Mouse (Mus musculus): ENCODE measurements around the gene Myo15. TPM values are rescaled to one million over a fixed set of nuclear protein-coding genes. Genes with fewer than 3 reads are reported as not detected.

Myo15 gene
- polyA plus RNA-seq, 1 experiment from 2014 or later = 0.04 TPM

Other genes starting within 250 kb of the Myo15 start
- 47.0 and 51.0 TPM in 2 replicates for gene Srebf1, start 246.8 kb upstream of the Myo15 start, polyA plus RNA-seq (2016; fragmentation: Nextera tagmentation; extraction: Ambion mirVana)
- gene Tom1l2, start 116.4 kb upstream of the Myo15 start, polyA plus RNA-seq (2016; fragmentation: Nextera tagmentation; extraction: Ambion mirVana) = 17.6 and 26.2 TPM in 2 replicates
- gene Drc3, start 116.0 kb upstream of the Myo15 start, polyA plus RNA-seq (2016; fragmentation: Nextera tagmentation; extraction: Ambion mirVana) = 1.7 and 1.8 TPM in 2 replicates
- gene Gid4, start 52.2 kb upstream of the Myo15 start, polyA plus RNA-seq (2016; fragmentation: Nextera tagmentation; extraction: Ambion mirVana) = 31.7 and 32.5 TPM in 2 replicates
- 51.8 and 52.1 TPM in 2 replicates for gene Atpaf2, start 50.9 kb upstream of the Myo15 start, polyA plus RNA-seq (2016; fragmentation: Nextera tagmentation; extraction: Ambion mirVana)
- gene Drg2, start 14.7 kb upstream of the Myo15 start, polyA plus RNA-seq (2016; fragmentation: Nextera tagmentation; extraction: Ambion mirVana) = 129 and 131 TPM in 2 replicates
- gene Alkbh5, start 67.0 kb downstream of the Myo15 start, polyA plus RNA-seq (2016; fragmentation: Nextera tagmentation; extraction: Ambion mirVana) = 34.4 TPM in 2 replicates
- gene Llgl1, start 230.4 kb downstream of the Myo15 start, polyA plus RNA-seq (2016; fragmentation: Nextera tagmentation; extraction: Ambion mirVana) = 147 and 158 TPM in 2 replicates

Measured in midbrain, embryonic 10.5 days (tissue).